Mouse (Mus musculus): ENCODE data around the gene Capn11.

Capn11 gene

DNA sequence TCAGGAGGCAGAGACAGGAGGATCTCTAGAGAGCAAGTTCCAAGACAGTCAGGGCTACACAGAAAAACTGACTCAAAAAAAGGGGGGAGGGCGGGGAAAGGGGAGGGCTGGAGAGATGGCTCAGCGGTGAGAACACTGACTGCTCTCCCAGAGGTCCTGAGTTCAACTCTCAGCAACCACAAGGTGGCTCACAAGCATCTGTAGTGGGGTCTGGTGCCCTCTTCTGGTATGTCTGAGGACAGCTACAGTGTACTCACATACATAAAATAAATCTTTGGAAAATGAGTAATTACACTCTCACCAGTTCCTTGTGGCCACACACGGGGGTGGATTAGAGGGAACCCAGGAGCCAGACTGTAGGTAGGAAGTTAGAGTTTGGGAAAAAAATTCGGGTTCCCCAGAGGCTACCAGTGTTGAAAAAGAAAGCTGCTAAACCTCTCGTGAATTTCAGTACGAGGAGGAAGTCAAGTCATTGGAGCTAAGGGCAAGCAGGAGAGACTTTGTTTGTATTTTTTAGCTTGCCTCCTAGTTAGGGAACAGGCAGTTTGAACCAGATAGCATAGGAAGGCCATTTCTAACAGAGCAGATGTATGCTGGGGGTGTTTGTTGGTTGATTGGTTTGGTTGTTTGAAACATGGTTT is 76.3 kb downstream of the Capn11 start:
- DNase-seq (ENCODE audit: low spot score in 2 of 2): peak in 1 of 2 experiments; percentile 57

GRCm38 (mm10) chr17:45582188-45582587 is 76.9 kb downstream of the Capn11 start:
- DNase-seq (ENCODE audit: low spot score in 2 of 2): no peak

DNA sequence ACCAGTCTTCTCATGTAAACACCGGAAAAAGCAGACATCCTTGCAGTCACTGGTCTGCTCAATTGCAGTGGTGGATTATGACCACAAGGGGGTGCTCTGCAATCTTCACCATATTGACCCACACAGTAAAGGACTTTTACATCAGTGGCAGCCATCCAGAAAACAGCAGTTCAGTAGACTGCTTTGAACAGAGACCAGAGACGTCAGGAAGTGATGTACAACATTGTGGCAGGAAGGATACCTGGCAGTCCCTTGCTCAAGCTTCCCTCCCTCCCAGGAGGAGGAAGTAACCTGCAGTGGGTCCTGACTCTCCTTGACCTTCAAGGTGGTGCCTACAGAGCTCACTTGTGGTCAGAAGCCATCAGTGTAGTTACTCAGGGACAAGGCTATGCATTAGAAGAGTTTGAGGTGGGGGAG is 77.5 kb downstream of the Capn11 start:
- DNase-seq (ENCODE audit: low spot score in 2 of 2): peak; percentile 63 to 82

DNA sequence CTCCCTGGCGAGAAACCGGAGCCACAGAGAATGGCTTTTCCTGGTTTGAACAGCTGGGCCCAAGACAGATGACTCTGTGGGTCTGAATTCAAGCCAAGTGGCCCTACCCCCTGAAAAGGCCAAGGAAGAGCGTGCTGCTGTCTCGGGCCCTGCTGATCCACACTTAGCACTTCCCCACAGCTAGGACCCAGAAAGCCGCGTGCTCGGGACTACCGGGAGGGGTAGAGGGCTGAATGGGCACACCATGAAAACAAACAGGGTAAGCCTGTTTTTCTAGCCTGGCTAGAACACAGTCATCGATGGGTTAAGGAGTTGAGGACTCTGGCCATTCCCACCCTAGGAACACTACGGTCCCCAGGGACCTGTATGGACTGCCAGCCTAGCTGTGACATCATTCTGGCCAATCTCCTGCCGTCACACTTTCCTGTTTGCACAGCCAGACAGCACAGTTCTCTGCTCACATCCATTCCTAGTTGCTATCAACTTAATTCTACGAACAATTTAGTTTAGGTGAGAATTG is 78.1 kb downstream of the Capn11 start:
- no peak for DNase-seq (ENCODE audit: low spot score in 2 of 2)
